In the genomic region with DNA sequence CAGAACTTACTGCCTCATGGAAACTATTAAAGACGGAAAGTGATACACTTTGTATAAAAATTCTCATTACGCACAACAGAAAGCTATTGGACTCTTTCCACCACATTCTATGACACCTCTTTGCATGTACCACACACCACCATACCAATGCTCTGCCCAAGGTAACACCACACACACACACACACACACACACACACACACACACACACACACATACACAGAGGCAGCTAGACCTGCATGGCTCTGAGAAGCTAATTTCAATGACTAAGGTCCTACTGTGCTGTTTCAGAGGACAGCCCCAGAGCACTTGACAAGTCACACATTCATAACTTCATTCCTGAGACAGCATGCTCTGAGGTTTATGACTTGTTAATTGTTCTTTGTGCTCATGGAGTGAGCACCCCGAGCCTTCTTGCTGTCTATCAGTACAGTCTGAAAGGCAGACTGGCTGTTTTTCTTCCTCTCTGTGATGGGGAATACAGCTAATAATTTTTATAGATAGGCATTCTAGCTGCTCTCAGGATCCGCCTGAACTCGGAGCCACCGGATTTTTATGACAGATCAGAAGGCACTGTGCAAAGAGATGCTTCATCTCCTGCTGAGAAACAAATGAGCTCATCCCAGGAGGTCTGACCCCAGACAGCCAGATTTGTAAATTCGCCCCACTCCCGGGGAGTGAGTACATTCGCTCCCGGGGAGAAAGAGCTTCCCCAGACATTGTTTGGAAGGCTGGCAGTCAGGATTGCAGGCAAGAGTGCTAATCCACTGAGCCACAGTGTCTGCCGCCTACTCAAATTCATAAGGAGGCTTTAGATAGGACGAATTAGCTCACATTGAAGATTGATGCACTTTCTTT, we compare ENCODE assay signal across 9 mouse cellular contexts.
DNase-seq lines count a peak whose midpoint lies in the region; ATAC-seq lines count a peak whose summit lies in the region.
"Had no signal": no experiment of that assay in that cellular context is flagged by ENCODE, and none has a peak within 500 bp of the region (broad histone marks: within the 10 kb centered on the region; RNA-seq: fewer than 3 reads in every experiment).

No protein-coding gene starts in this region.

- H3K27ac ChIP-seq in forebrain, embryonic 15.5 days (replicated peaks) = 0 out of 2 replicates have a peak overlapping the region, but pooled peaks have one; percentile 6

- H3K9ac ChIP-seq in forebrain, embryonic 15.5 days (replicated peaks) = no peak overlapping the region

- H3K4me1 ChIP-seq in forebrain, embryonic 15.5 days = 0 out of 2 replicates have a peak, but pooled peaks cover 3% of the 10 kb centered on the region

- no peaks in the 10 kb centered on the region for H3K27me3 ChIP-seq in forebrain, embryonic 15.5 days

- peak; percentile 28 to 31 for DNase-seq in frontal cortex, postnatal 36 days (ENCODE audit: low spot score in 2 of 2)
- no peak for DNase-seq in frontal cortex, postnatal 10 days (ENCODE audit: low spot score in 2 of 2)
- DNase-seq in brain, adult 2 months (ENCODE audit: low read depth, low spot score) = peak; percentile 71
- peak; percentile 51 for DNase-seq in mesoderm, embryonic 11.5 days (ENCODE audit: low read depth, low spot score)
- no peak for DNase-seq in spleen, postnatal 14 days (ENCODE audit: low spot score in 2 of 2)
- DNase-seq in ovary, postnatal 36 days (ENCODE audit: low spot score) = no peak
- DNase-seq in urinary bladder, postnatal 25 days (ENCODE audit: low spot score) = no peak
- DNase-seq: B cell, adult 2 months had no signal

- H3K36me3 ChIP-seq in forebrain, embryonic 15.5 days = peaks cover 5% of the 10 kb centered on the region; the same call in 1 of the 2 replicates

- ATAC-seq in forebrain, embryonic 15.5 days (replicated peaks) = peak; percentile 42

- H3K9me3 ChIP-seq in forebrain, embryonic 15.5 days = no peaks in the 10 kb centered on the region

- no peak overlapping the region for H3K4me3 ChIP-seq in forebrain, embryonic 15.5 days

- WGBS in forebrain, embryonic 15.5 days = 16% methylated on average over 12 of the region's 12 CpGs

- no peak overlapping the region for H3K4me2 ChIP-seq in forebrain, embryonic 15.5 days (replicated peaks)

Comparison
In these comparisons a context has a peak if more than half of its experiments do, and no peak if none do; other contexts are left out.
1. DNase-seq: peak in frontal cortex, postnatal 36 days (2 of 2), brain, adult 2 months (single experiment) and mesoderm, embryonic 11.5 days (single experiment); none in frontal cortex, postnatal 10 days (0 of 2), spleen, postnatal 14 days (0 of 2), ovary, postnatal 36 days (single experiment) and urinary bladder, postnatal 25 days (single experiment).